Mouse (Mus musculus) adrenal gland, adult (tissue): ENCODE results near the gene Tcstv3.
"Not testable (repeated sequence)": the region's sequence is repeated elsewhere in the genome, so short reads cannot be mapped to it uniquely, and the experiment has no call there.

Source experiments
- DNase-seq, 2 experiments: peaks; one replicate each; pipeline ENCODE4 v3.0.0; 2022 to 2023; ENCODE audit warnings: low spot score in 1 of 2; ENCODE audit not compliant: inconsistent age in 2 of 2

Gene Tcstv3

DNA sequence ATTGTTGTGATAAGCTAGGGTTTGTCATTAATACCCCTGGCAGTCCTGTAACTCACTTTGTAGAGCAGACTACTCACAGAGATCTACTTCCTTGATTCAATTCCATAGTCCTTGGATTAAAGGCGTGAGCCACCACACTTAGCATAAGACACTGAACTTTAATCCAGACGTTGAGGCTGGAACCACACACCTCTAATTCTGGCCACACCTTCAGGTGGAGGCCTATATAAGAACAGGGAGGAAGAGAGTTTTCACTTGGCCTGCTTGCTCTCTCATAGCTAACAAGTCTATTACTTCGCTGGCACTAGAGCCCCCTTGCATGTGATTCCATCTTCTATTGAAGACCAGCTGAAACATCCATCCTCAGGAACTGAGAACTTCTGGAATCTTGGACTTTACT, at the start of gene Tcstv3:
Gene Tcstv3 (plus strand): TSS at position 301 of the 400 bp plus-strand sequence.
- not testable (repeated sequence) for DNase-seq

GRCm38 (mm10) chr13:120277837-120278236, 38.8 kb upstream of the Tcstv3 start:
- peak in 1 of 2 experiments; percentile 21 for DNase-seq

DNA sequence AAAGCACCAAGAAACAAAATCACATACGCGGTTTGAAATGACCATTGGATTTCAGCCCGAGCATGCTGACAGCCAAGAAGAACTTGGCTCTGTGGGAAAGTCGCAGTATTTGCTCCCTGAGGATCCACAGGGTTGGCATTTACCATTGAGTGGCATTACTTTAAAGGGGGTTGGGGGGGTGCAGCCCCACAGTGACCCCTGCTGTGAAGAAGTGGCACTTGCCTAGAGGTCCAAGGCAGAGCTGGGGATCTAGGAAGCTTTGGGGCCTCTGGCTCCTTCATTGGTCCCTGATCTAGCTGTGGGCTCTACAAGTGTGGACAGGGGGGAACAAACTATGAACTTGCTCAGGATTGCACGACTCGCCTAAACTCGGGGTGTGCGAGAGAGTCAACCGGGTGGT, 37.9 kb upstream of the Tcstv3 start:
- no peak for DNase-seq

GRCm38 (mm10) chr13:120299324-120299894, 17.3 kb upstream of the Tcstv3 start:
- DNase-seq = no peak

GRCm38 (mm10) chr13:120299991-120300442, 16.7 kb upstream of the Tcstv3 start, which contains the start of gene BC147527:
BC147527 (plus strand) TSS chr13:120300392.
- DNase-seq = no peak

GRCm38 (mm10) chr13:120300853-120301252, 15.8 kb upstream of the Tcstv3 start:
- no peak for DNase-seq

DNA sequence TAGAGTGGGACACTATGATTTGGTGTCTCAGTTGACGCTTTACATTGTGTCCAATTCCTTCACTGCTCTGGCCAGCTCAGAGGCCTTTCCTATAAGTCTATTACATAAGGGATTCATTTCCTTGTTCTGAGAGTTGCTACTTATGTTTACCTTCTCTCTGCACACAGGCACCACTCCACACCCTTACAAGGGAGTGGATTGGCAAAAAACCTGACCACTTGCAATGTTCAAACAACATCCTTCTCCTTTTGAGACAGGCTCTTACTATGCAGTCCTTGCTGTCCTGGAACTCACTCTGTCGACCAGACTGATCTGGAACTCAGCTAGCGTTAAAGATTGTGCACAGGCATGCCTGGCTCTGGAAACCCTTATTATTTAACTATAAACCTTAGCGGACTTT, 5.9 kb upstream of the Tcstv3 start:
- no peak for DNase-seq

GRCm38 (mm10) chr13:120313584-120313983, 3.1 kb upstream of the Tcstv3 start:
- no peak for DNase-seq

- DNase-seq = no peak
Observed at GRCm38 (mm10) chr13:120320183-120320582, 3.5 kb downstream of the Tcstv3 start.

GRCm38 (mm10) chr13:120320721-120321120, 4.0 kb downstream of the Tcstv3 start:
- DNase-seq = no peak
